Mouse (Mus musculus): ENCODE measurements around the gene Zfp867. TPM values are rescaled to one million over a fixed set of nuclear protein-coding genes. Genes with fewer than 3 reads are reported as not detected.

Gene Zfp867
- total and polyA plus RNA-seq, 3 experiments = 0.12 to 1.3 TPM; not detected in 1

DNA sequence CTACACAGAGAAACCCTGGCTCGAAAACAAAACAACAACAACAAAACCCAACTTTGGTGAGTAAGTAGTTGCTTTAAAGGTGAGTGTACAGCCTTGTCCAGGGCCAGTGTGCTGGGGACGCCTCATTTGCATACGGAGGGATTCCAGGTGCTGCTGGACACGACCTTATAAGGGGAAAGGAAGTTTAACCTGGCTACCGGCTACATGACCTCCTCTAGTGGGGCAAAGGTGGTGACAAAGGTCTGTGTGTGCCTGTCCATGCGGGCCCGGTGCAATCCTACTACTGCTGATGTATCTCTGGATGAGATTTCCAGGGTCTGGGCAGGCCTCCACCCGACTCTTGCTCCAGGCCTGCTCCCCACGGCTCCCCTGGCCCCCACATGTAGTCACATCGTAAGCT lies 40.5 kb upstream of the Zfp867 start:
- no peak for DNase-seq (ENCODE audit: low read depth, low spot score)
- H3K36me3 ChIP-seq (ENCODE audit: control insufficient read depth in 1 of 2, insufficient read depth in 2 of 2, low read length in 2 of 2) = peaks cover 0 to 2% of the 10 kb centered on the region in 2 experiments; a peak in 2 of 4 replicates
- H3K4me1 ChIP-seq (ENCODE audit: control insufficient read depth in 1 of 2, insufficient read depth in 2 of 2, low read length in 2 of 2) = peaks cover 0 to 6% of the 10 kb centered on the region in 2 experiments; a peak in 3 of 4 replicates
- no peak overlapping the region for H3K4me3 ChIP-seq (ENCODE audit: control insufficient read depth in 1 of 2, insufficient read depth in 1 of 2, low read depth in 2 of 2, low read length in 2 of 2)
- no peaks in the 10 kb centered on the region for H3K79me2 ChIP-seq (ENCODE audit: control insufficient read depth, insufficient read depth, low read length, poor library complexity)
- no peaks in the 10 kb centered on the region for H3K27me3 ChIP-seq (ENCODE audit: control insufficient read depth in 1 of 2, insufficient read depth in 2 of 2, low read length in 2 of 2)
- no peak overlapping the region for H3K27ac ChIP-seq (ENCODE audit: control insufficient read depth, low read depth, low read length)
- no peak for TF ChIP-seq HCFC1 (IDR thresholded peaks at IDR 0.05; ENCODE audit: low read depth, low read length)
- no peak for TF ChIP-seq MYC (IDR thresholded peaks at IDR 0.05; ENCODE audit: low read depth, low read length)
- TF ChIP-seq TAL1 (IDR thresholded peaks at IDR 0.05; ENCODE audit: low read length) = no peak
- no peak for TF ChIP-seq MAX (IDR thresholded peaks at IDR 0.05; ENCODE audit: low read length)
- TF ChIP-seq KAT2A (conservative IDR thresholded peaks at IDR 0.05; ENCODE audit: low read depth, low read length) = no peak
- no peaks in the 10 kb centered on the region for H3K9me3 ChIP-seq (replicated peaks; ENCODE audit: insufficient read depth, low read length)
- H3K9ac ChIP-seq (ENCODE audit: control insufficient read depth, low read depth, low read length, poor library complexity, severe bottlenecking) = no peak overlapping the region

DNA sequence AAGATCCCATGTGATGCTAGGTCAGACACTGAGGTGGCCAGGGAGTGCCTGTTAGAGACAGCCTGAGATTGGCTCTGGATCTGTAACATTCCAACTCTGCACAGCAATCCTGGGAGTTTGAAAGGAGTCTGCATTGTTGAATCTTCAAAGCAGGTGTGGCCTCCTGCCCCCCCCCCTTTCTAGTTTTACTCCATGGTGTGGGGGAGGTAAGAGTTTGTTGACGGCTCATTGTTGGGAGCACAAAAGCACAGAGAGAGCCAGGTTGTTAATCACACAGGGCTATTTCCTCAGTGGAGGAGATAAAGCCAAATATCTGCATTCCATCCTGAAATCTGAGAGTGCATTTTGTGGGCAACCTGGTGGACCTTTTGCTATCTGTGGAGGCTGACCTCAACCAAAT lies 39.3 kb upstream of the Zfp867 start:
- no peak overlapping the region for H3K9ac ChIP-seq (ENCODE audit: control insufficient read depth, low read depth, low read length, poor library complexity, severe bottlenecking)
- no peaks in the 10 kb centered on the region for H3K4me1 ChIP-seq (ENCODE audit: control insufficient read depth in 1 of 2, insufficient read depth in 2 of 2, low read length in 2 of 2)
- H3K9me3 ChIP-seq (replicated peaks; ENCODE audit: insufficient read depth, low read length) = no peaks in the 10 kb centered on the region
- no peaks in the 10 kb centered on the region; the same call in 1 of the 2 replicates for H3K79me2 ChIP-seq (ENCODE audit: control insufficient read depth, insufficient read depth, low read length, poor library complexity)
- no peaks in the 10 kb centered on the region for H3K27me3 ChIP-seq (ENCODE audit: control insufficient read depth in 1 of 2, insufficient read depth in 2 of 2, low read length in 2 of 2)
- TF ChIP-seq CHD2 (IDR thresholded peaks at IDR 0.05; ENCODE audit: low read length) = no peak
- no peak for TF ChIP-seq USF1 (IDR thresholded peaks at IDR 0.05; ENCODE audit: low read depth, low read length)
- no peaks in the 10 kb centered on the region for H3K36me3 ChIP-seq (ENCODE audit: control insufficient read depth in 1 of 2, insufficient read depth in 2 of 2, low read length in 2 of 2)
- H3K4me3 ChIP-seq (ENCODE audit: control insufficient read depth in 1 of 2, insufficient read depth in 1 of 2, low read depth in 2 of 2, low read length in 2 of 2) = no peak overlapping the region
- DNase-seq (ENCODE audit: low read depth, low spot score) = no peak
- no peak overlapping the region for H3K27ac ChIP-seq (ENCODE audit: control insufficient read depth, low read depth, low read length)

DNA sequence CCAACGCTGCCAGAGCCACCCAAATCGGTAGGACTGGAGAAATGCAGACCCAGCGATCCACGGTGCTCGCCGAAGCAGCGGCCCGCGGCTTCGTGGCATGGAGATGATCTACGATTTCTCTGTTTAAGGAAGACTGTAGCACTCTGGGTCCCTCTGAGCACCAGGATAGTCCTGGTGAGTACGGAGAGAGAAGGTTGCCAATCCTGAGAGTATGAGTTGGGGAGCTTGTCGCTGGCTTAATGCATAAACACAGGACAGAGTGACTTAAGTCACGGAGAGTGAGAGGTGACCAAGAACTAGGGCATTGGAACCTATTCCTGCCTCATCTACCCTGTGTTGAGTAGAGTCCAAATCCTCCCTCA lies 34.4 kb upstream of the Zfp867 start:
- Histone ChIP-seq H3K4me1 (ENCODE audit: control insufficient read depth in 1 of 2, insufficient read depth in 2 of 2, low read length in 2 of 2) (peaks cover 4 to 26% of the 10 kb centered on the region in 2 experiments), H3K27ac (ENCODE audit: control insufficient read depth, low read depth, low read length) (no peak overlapping the region), H3K9me3 (replicated peaks; ENCODE audit: insufficient read depth, low read length) (no peaks in the 10 kb centered on the region), H3K27me3 (ENCODE audit: control insufficient read depth in 1 of 2, insufficient read depth in 2 of 2, low read length in 2 of 2) (no peaks in the 10 kb centered on the region), H3K9ac (ENCODE audit: control insufficient read depth, low read depth, low read length, poor library complexity, severe bottlenecking) (peak overlapping the region; percentile 97), H3K79me2 (ENCODE audit: control insufficient read depth, insufficient read depth, low read length, poor library complexity) (peaks cover 17% of the 10 kb centered on the region), H3K4me3 (ENCODE audit: control insufficient read depth in 1 of 2, insufficient read depth in 1 of 2, low read depth in 2 of 2, low read length in 2 of 2) (peak overlapping the region; percentile 84 to 85), H3K36me3 (ENCODE audit: control insufficient read depth in 1 of 2, insufficient read depth in 2 of 2, low read length in 2 of 2) (peaks cover 12 to 18% of the 10 kb centered on the region in 2 experiments)
- TF ChIP-seq MYB (IDR thresholded peaks at IDR 0.05; ENCODE audit: low read depth, low read length) (no peak), MAX (IDR thresholded peaks at IDR 0.05; ENCODE audit: low read length) (no peak), MXI1 (IDR thresholded peaks at IDR 0.05; ENCODE audit: low read depth, low read length) (no peak), USF1 (IDR thresholded peaks at IDR 0.05; ENCODE audit: low read depth, low read length) (no peak), JUND (IDR thresholded peaks at IDR 0.05; ENCODE audit: low read depth, low read length) (no peak), BHLHE40 (IDR thresholded peaks at IDR 0.05; ENCODE audit: borderline replicate concordance, low read depth, low read length) (no peak), E2F4 (IDR thresholded peaks at IDR 0.05; ENCODE audit: borderline replicate concordance, low read depth, low read length) (no peak), MAZ (IDR thresholded peaks at IDR 0.05; ENCODE audit: low read depth, low read length) (no peak), RAD21 (IDR thresholded peaks at IDR 0.05; ENCODE audit: low read depth, low read length) (no peak), POLR2AphosphoS5 (IDR thresholded peaks at IDR 0.05; ENCODE audit: borderline replicate concordance, low read depth, low read length) (no peak), ZNF384 (IDR thresholded peaks at IDR 0.05; ENCODE audit: low read depth, low read length) (no peak), POLR2A (IDR thresholded peaks at IDR 0.05; ENCODE audit: control insufficient read depth in 1 of 2, insufficient read depth in 1 of 2, low read depth in 1 of 2, low read length in 2 of 2, poor library complexity in 1 of 2) (no peak), NRF1 (IDR thresholded peaks at IDR 0.05; ENCODE audit: insufficient read depth, low read depth, low read length, poor library complexity, severe bottlenecking) (no peak), ZKSCAN1 (IDR thresholded peaks at IDR 0.05; ENCODE audit: low read depth, low read length) (no peak), UBTF (IDR thresholded peaks at IDR 0.05; ENCODE audit: borderline replicate concordance, insufficient read depth, low read depth, low read length) (no peak), CHD2 (IDR thresholded peaks at IDR 0.05; ENCODE audit: low read length) (no peak), KAT2A (conservative IDR thresholded peaks at IDR 0.05; ENCODE audit: low read depth, low read length) (no peak)
- no peak for DNase-seq (ENCODE audit: low read depth, low spot score)

Data from MEL (cell line).